Mouse (Mus musculus) macrophage (primary cell): Measurements from ENCODE around the gene Depdc1b. TPM values are rescaled to one million over a fixed set of nuclear protein-coding genes. Genes with fewer than 3 reads are reported as not detected.

ENCODE experiments used
- H3K27ac ChIP-seq: fragments of 350-480 bp; formaldehyde crosslinking; 2 replicates; pipeline ENCODE4 v1.9.0; 2021
- H3K36me3 ChIP-seq: fragments of 350-480 bp; formaldehyde crosslinking; 2 replicates; pipeline ENCODE4 v1.9.0; 2021; ENCODE audit errors: inconsistent target
- H3K4me3 ChIP-seq: fragments of 350-480 bp; formaldehyde crosslinking; 2 replicates; pipeline ENCODE4 v1.9.0; 2021; ENCODE audit errors: inconsistent target
- H3K79me2 ChIP-seq: fragments of 350-480 bp; formaldehyde crosslinking; 2 replicates; pipeline ENCODE4 v1.9.0; 2021; ENCODE audit errors: inconsistent target
- WGBS: methylation state at CpG from one replicate; pipeline ENCODE4 v1.1.7; 2026; ENCODE audit warnings: inconsistent platforms; ENCODE audit not compliant: missing documents; 5-methylcytosine and 5-hydroxymethylcytosine counted together
- polyA plus RNA-seq: library from polyadenylated mRNA; stranded (reverse); fragments of 250-400 nt; gene quantifications from 3 replicates; pipeline ENCODE4 v1.2.4, GENCODE M21; 2018; ENCODE audit warnings: inconsistent platforms

Gene Depdc1b
- polyA plus RNA-seq, 1 experiment from 2014 or later, result 0.50 TPM

DNA sequence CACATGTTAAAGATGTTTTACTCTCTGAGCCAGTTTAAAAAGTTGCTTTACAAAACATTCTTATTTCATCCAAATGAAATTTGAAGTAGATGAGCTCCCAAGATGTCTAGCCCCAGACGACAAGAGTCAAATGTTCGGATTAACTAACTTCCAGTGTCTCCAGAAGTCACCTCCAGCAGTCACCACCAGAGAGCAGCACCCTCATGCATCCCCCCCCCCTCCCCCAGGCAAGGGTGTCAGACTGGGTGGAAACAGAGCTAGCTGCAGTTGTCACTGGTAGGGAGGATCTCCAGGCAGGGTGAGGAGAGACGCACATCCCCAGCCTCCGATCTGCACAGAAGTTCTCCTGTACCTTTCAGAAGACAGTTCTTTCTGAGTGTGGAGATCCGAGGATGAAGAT lies 37.6 kb downstream of the Depdc1b start:
- H3K36me3 ChIP-seq, result no peaks in the 10 kb centered on the region
- no peak overlapping the region for H3K27ac ChIP-seq
- WGBS, result 90% methylated on average over 5 of the region's 5 CpGs
- no peaks in the 10 kb centered on the region for H3K79me2 ChIP-seq
- no peak overlapping the region for H3K4me3 ChIP-seq

DNA sequence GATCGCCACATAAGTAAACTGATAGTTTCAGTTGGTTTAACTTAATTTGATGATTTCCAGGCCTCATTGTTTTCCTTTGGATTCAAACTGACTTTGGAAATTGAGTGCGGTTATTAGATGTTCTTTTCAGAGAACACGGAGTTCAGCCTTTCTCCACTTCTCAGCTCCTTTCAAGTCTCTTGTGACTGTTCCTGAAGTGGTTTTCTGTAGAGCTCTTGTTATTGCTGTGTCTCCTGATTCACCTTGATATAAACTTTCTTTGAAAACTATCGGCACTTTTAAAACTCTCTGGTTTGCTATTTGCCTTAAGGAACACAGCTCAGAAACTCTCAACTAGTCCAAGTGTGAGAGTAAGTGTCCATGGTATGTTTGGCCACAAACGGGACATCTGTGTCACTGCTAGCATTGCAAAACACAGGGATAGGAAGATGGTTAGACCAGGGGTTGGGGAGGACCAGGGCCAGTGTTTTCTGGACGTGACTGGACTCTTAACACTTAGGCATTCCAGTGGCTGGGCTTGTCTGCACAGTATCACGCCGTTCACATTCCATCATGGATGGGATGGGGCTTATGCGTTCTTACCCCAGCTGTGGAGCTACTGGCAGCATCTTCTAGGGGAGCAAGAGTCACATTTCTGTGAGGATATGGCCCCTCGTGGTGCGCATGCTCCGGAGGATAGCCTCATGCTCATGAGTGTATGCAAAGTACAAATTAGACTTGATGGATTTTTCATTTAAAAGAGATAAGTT lies 38.8 kb downstream of the Depdc1b start:
- WGBS, result 94% methylated on average over 12 of the region's 12 CpGs
- no peak overlapping the region for H3K4me3 ChIP-seq
- no peak overlapping the region for H3K27ac ChIP-seq
- H3K36me3 ChIP-seq, result no peaks in the 10 kb centered on the region
- H3K79me2 ChIP-seq, result no peaks in the 10 kb centered on the region

DNA sequence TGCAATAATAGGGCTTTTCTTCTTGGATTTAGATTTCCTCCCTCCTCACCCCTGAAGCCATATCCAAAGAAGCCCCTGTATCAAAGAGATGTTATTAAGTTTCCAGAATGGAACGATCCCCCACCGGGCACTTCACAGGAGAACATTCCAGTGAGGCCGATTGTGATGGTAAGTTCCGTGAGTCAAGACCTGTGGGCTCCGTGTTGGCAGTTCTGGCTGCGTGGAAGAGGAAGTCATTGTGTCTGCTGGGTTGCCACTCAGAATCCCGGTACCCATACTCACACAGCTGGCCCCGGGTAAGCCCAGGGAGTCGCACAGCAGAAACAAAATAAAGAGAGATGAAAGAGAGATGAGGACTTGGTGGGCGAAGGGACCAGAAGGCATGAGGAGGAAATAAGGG lies 41.2 kb downstream of the Depdc1b start:
- WGBS, result 72% methylated on average over 9 of the region's 10 CpGs
- no peaks in the 10 kb centered on the region for H3K36me3 ChIP-seq

DNA sequence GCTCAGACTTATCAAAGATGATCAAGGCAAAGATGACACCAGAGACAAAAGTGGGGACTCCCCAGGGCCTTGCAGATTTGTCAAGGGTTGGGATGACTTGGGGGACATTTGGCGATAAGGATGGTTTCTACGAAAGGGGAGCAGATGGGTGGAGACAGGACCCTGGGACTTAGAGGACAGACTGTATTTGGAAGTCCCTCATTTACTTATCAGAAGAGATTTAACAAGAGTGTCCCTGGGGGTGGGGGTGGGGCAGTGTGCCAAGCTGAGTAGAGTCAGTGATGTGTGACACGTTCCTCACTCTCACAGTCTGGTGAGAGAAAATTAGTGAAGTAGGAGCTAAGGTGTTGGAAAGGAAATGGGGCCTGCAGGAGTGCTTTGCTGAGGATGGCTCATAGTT lies 42.1 kb downstream of the Depdc1b start:
- WGBS, result 92% methylated on average over 3 of the region's 3 CpGs
- Histone ChIP-seq H3K4me3 (no peak overlapping the region), H3K27ac (no peak overlapping the region), H3K79me2 (no peaks in the 10 kb centered on the region), H3K36me3 (no peaks in the 10 kb centered on the region)

More for the DNA sequence above, 41.2 kb downstream of the Depdc1b start:
- H3K79me2 ChIP-seq, result no peaks in the 10 kb centered on the region
- H3K27ac ChIP-seq, result no peak overlapping the region
- H3K4me3 ChIP-seq, result no peak overlapping the region

DNA sequence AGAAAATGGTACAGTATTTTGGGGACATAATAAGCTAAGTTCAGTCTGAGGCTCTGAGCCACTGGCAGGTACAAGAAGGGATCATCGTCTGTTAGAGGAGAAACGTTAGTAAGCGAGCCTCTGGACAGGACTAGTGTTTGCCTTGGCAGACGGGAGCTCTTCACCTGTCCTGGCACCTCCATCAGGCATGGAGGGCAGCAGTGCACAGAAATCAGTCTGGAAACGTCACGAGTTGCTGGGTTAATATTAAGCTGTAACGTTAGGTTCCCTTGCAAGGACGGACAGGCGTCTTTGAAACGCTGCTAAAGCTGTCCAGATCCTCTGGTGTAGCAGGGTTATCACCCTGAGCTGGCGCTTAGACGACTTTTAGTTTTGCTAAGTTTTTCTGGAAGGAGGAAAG lies 51.4 kb downstream of the Depdc1b start:
- 97% methylated on average over 12 of the region's 12 CpGs for WGBS
- Histone ChIP-seq H3K27ac (no peak overlapping the region), H3K4me3 (no peak overlapping the region), H3K79me2 (no peaks in the 10 kb centered on the region), H3K36me3 (no peaks in the 10 kb centered on the region)

DNA sequence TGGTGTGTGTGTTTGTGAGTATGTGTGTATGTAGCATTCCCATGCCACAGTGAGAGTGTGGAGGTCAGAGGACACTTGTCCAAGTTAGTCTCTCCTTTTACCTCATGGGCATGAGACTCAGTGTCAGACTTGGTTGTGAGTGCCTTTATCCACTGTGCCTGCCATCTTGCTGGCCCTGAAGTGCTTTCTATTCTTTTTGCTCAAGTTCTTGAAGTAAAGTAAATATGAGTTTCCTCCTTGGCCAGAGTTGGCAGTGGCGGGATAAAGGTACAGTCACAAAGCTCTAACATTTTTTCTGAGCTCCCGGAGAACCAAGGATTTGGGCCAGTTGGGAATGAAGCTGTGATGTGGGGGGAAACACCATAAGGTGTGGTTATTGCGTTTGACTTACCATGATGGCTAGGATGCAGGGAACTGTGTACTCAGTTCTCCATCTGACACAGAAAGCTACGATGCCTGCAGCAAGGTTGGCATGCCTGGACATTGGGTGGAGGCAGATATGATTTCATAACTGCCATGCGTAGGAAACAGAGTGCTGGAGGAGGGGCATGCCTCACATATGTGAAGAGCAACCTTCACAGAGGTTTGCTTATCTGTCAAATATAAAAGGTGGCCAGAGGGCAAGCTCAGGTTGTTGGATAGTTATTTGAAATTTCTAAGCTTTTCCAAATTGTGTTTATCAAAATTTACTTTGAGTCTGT lies 54.3 kb downstream of the Depdc1b start:
- Histone ChIP-seq H3K79me2 (no peaks in the 10 kb centered on the region), H3K4me3 (no peak overlapping the region), H3K27ac (no peak overlapping the region), H3K36me3 (no peaks in the 10 kb centered on the region)
- 95% methylated on average over 5 of the region's 5 CpGs for WGBS

DNA sequence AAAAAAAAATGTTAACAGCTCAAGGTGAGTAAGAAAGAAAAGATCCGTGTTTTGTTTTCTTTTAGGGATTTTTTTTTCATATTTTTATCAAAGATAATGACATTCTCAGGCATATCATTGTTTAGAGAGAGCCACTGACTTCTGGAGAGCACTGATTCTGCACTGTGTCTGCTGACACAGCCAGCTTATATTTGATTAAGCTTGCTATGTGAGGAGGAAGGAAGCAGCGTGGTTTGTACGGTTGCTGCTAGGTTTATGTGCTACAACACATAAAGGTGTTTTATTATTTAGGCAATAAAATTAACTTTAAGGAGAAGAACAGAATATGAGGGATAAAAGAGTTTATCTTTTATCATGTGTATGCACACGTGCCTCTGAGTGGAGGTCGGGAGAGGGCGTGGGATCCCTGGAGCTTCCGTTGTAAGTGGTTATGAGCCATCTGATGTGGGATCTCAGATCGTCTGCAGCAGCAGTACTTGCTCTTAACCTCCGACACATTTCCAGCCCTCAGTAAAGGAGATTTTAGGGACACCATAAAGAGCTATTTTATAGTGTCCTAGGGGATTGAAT lies 55.3 kb downstream of the Depdc1b start:
- Histone ChIP-seq H3K79me2 (no peaks in the 10 kb centered on the region), H3K4me3 (no peak overlapping the region), H3K27ac (no peak overlapping the region), H3K36me3 (no peaks in the 10 kb centered on the region)
- 63% methylated on average over 9 of the region's 9 CpGs for WGBS

DNA sequence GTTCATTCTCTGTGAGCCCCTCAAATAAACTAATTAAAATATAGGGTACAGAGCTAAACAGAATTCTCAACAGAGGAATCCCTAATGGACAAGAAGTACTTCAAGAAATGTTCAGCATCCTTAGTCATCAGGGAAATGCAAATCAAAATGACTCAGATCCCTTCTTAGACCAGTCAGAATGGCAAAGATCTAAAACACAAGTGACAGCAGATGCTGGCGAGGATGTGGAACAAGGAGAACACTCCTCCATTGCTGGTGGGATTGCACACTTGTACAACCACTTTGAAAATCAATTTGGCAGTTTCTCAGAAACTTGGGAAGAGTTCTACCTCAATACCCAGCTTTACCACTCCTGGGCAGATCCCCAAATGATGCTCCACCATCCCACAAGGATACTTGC lies 57.1 kb downstream of the Depdc1b start:
- H3K79me2 ChIP-seq, result no peaks in the 10 kb centered on the region

DNA sequence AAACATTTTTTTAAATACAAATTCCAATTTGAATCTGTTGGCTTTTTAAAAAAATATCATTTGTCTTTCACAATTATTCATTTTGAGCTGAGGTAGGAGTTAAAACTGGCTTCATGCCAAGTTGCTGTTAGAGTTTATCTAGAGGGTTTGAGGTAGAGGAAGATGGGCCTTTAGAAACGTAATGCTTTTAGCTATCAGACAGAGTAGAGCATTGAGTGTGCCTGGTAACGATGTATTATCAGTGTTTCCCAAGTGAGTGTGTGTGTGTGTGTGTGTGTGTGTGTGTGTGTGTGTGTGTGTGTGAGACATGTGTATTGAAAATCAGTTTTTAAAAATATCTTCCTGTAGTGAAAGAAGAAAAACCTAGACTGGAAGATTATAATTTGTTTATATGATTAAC lies 60.5 kb downstream of the Depdc1b start:
- no peaks in the 10 kb centered on the region for H3K79me2 ChIP-seq
- H3K36me3 ChIP-seq, result no peaks in the 10 kb centered on the region
- no peak overlapping the region for H3K4me3 ChIP-seq
- no peak overlapping the region for H3K27ac ChIP-seq
- WGBS, result 85% methylated on average over 2 of the region's 2 CpGs

More for the DNA sequence above, 57.1 kb downstream of the Depdc1b start:
- H3K4me3 ChIP-seq, result no peak overlapping the region
- no peaks in the 10 kb centered on the region for H3K36me3 ChIP-seq
- 88% methylated on average over 1 of the region's 1 CpGs for WGBS
- no peak overlapping the region for H3K27ac ChIP-seq

DNA sequence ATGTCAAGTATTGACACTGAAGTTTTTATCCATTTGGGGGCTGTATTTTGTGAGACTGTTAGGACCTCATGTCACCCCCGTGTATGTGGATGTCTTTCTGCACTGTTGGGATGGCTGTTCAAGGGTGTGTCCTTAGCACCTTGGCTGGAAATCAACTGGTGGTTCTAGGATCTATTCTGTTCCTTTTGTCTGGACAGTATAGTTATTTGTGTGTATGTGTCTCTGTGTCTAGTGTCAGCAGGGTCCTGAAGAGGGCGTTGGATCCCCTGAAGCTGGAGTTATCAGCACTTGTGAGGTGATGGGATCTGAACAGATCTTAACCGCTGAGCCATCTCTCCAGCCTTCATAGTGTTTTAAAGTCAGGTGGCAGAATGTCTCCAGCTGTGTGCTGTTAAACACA lies 65.0 kb downstream of the Depdc1b start:
- H3K4me3 ChIP-seq, result no peak overlapping the region
- no peaks in the 10 kb centered on the region for H3K36me3 ChIP-seq
- 87% methylated on average over 3 of the region's 3 CpGs for WGBS
- H3K79me2 ChIP-seq, result no peaks in the 10 kb centered on the region
- H3K27ac ChIP-seq, result no peak overlapping the region

DNA sequence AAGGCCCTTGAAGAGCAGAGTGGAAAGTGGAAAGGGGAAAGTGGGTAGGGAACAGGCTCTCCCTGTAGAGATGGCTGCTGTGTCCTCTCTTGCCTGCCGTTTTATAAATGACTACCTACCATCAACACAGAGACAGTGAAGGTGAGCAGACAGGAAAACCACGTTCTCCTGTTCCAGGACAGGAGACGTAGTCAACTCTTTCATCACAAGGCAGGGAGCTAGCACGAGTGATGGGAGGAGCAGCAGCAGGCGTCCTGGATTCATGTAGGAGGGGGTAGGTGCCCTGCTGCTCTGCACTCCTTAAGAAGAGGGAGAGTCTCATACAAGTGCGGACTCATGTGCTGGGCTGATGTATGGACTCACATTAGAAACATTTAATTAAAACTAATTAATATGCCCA lies 66.9 kb downstream of the Depdc1b start:
- Histone ChIP-seq H3K79me2 (no peaks in the 10 kb centered on the region), H3K36me3 (no peaks in the 10 kb centered on the region), H3K4me3 (no peak overlapping the region), H3K27ac (no peak overlapping the region)
- 86% methylated on average over 6 of the region's 6 CpGs for WGBS

DNA sequence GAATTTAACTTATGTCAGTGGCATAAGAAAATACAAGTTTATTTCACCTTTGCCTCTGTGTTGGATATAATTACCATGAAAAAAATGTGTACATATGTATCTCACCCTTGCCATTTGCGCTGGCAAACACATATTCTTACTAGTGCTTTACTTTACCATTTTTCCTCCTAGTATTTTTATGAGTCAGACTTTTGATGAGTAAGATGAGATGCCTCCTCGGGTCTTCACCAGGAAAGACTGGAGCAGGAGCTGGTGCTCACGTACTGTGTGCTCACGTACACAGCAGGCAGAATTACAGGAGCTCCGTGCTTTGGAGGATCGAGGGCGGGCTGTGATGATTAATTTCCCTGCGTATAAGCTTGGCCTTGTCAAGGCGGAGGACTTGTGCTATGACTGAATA lies 69.9 kb downstream of the Depdc1b start:
- Histone ChIP-seq H3K4me3 (no peak overlapping the region), H3K79me2 (no peaks in the 10 kb centered on the region), H3K36me3 (no peaks in the 10 kb centered on the region), H3K27ac (no peak overlapping the region)
- 97% methylated on average over 9 of the region's 9 CpGs for WGBS

DNA sequence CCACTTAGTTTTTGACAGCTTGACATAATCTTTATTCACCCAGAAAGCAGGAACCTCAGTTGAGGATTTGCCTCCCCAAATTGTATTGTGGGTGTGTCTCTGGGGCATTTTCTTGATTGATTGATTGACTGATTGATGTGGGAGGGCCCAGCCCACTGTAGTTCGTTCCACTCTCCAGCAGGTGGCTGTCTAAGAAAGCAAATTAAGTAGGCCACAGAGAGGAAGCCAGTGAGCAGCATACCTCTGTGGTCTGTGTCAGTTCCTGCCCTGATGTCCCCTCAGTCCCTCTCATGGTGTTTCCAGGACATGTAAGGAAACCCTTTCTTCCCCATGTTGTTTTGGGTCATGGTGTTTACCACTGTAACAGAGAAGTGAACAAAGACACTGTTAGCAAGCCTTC lies 74.4 kb downstream of the Depdc1b start:
- H3K36me3 ChIP-seq, result no peaks in the 10 kb centered on the region
- no peak overlapping the region for H3K4me3 ChIP-seq
- no peak overlapping the region for H3K27ac ChIP-seq
- H3K79me2 ChIP-seq, result no peaks in the 10 kb centered on the region
- WGBS, result 13% methylated on average over 1 of the region's 1 CpGs

DNA sequence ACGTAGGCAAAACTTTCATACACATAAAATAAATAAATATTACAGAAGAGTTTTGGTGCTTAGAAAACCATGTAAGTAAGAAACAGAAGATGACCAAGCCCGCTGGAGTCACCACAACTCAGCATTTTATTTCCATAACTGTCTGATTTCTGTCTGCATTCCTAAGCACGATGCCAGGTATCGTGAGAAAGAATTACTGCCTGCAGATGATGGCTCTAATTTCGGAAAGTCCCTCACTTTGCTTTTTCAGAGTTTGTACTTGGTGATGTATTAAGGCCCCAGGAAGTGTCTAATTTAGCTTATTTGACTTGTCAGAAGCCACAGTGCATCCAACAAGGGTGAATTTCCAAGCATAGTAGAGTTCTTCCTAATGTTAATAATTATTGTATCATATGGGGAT lies 87.1 kb downstream of the Depdc1b start:
- H3K79me2 ChIP-seq, result no peaks in the 10 kb centered on the region

DNA sequence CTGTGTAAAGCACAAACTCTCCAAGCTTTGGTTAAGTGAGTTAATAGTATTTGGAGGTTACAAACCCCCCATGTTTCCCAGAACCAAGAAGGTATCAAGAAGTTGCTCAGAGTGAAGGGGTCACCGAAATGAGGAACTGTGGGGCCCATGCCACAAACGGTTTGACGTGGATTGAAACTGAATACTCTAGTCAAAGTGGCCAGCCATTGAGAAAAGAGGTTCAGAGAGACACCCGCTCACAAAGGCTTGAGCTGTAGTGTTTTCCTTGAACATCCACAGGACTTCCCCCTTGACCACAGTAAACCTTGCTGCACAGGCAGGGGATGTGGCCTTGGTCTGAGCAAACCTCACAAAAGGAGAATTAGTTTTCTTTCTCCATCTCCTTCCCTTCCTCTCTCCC lies 88.2 kb downstream of the Depdc1b start:
- H3K4me3 ChIP-seq, result no peak overlapping the region
- H3K27ac ChIP-seq, result no peak overlapping the region
- WGBS, result 12% methylated on average over 4 of the region's 4 CpGs
- H3K36me3 ChIP-seq, result no peaks in the 10 kb centered on the region
- no peaks in the 10 kb centered on the region for H3K79me2 ChIP-seq

More for the DNA sequence above, 87.1 kb downstream of the Depdc1b start:
- H3K4me3 ChIP-seq, result no peak overlapping the region
- H3K27ac ChIP-seq, result no peak overlapping the region
- 96% methylated on average over 5 of the region's 5 CpGs for WGBS
- H3K36me3 ChIP-seq, result no peaks in the 10 kb centered on the region
